Mouse (Mus musculus): ENCODE data around the gene Cd79a. TPM values are rescaled to one million over a fixed set of nuclear protein-coding genes. Genes with fewer than 3 reads are reported as not detected.

Cd79a gene
- 0.13 and 0.32 TPM in 2 replicates for polyA plus RNA-seq (2016; fragmentation: Nextera tagmentation; extraction: Ambion mirVana)

- ATAC-seq (ENCODE audit: low FRiP score, low read depth), result no peak
- no peak within 1 kb of the TSS for H3K9ac ChIP-seq
- H3K36me3 ChIP-seq, result no peaks in the 10 kb centered on the region
- 78% methylated on average over 12 of the region's 12 CpGs for WGBS
- H3K27me3 ChIP-seq (replicated peaks), result no peaks in the 10 kb centered on the region
- H3K27ac ChIP-seq, result no peak within 1 kb of the TSS
- no peaks in the 10 kb centered on the region for H3K4me1 ChIP-seq
- H3K9me3 ChIP-seq, result no peaks in the 10 kb centered on the region
- H3K4me3 ChIP-seq, result no peak within 1 kb of the TSS
- H3K4me2 ChIP-seq (replicated peaks), result no peak within 1 kb of the TSS
Observed at GRCm38 (mm10) chr7:24897224-24897623, at the start of gene Cd79a. TSS of gene Cd79a (plus strand) at chr7:24897381.

GRCm38 (mm10) chr7:24850162-24850561 lies 47.0 kb upstream of the Cd79a start:
- no peak overlapping the region for H3K4me2 ChIP-seq (replicated peaks)
- no peaks in the 10 kb centered on the region for H3K4me1 ChIP-seq
- no peak for ATAC-seq (ENCODE audit: low FRiP score, low read depth)
- H3K27ac ChIP-seq, result no peak overlapping the region
- no peaks in the 10 kb centered on the region for H3K9me3 ChIP-seq
- no peak overlapping the region for H3K9ac ChIP-seq
- H3K4me3 ChIP-seq, result no peak overlapping the region
- H3K36me3 ChIP-seq, result no peaks in the 10 kb centered on the region
- no peaks in the 10 kb centered on the region for H3K27me3 ChIP-seq (replicated peaks)
- WGBS, result 35% methylated on average over 5 of the region's 5 CpGs

- Histone ChIP-seq H3K9me3 (no peaks in the 10 kb centered on the region), H3K27me3 (replicated peaks) (no peaks in the 10 kb centered on the region), H3K4me1 (no peaks in the 10 kb centered on the region), H3K4me2 (replicated peaks) (no peak overlapping the region), H3K36me3 (no peaks in the 10 kb centered on the region), H3K4me3 (no peak overlapping the region), H3K9ac (no peak overlapping the region), H3K27ac (no peak overlapping the region)
- ATAC-seq (ENCODE audit: low FRiP score, low read depth), result no peak
- WGBS, result 40% methylated on average over 6 of the region's 6 CpGs
Observed at GRCm38 (mm10) chr7:24850899-24851303, 46.3 kb upstream of the Cd79a start.

- H3K4me2 ChIP-seq (replicated peaks), result no peak overlapping the region
- H3K4me1 ChIP-seq, result no peaks in the 10 kb centered on the region
- no peaks in the 10 kb centered on the region for H3K36me3 ChIP-seq
- ATAC-seq (ENCODE audit: low FRiP score, low read depth), result no peak
- no peak overlapping the region for H3K27ac ChIP-seq
- no peaks in the 10 kb centered on the region for H3K9me3 ChIP-seq
- H3K27me3 ChIP-seq (replicated peaks), result no peaks in the 10 kb centered on the region
- no peak overlapping the region for H3K4me3 ChIP-seq
- no peak overlapping the region for H3K9ac ChIP-seq
- WGBS, result 83% methylated on average over 5 of the region's 5 CpGs
Observed at GRCm38 (mm10) chr7:24851596-24852325, 45.4 kb upstream of the Cd79a start.

- H3K36me3 ChIP-seq, result no peaks in the 10 kb centered on the region
- H3K9me3 ChIP-seq, result no peaks in the 10 kb centered on the region
- H3K9ac ChIP-seq, result no peak overlapping the region
- H3K27ac ChIP-seq, result no peak overlapping the region
- no peak overlapping the region for H3K4me2 ChIP-seq (replicated peaks)
- WGBS, result 83% methylated on average over 8 of the region's 8 CpGs
- ATAC-seq (ENCODE audit: low FRiP score, low read depth), result no peak
- no peaks in the 10 kb centered on the region for H3K27me3 ChIP-seq (replicated peaks)
- H3K4me3 ChIP-seq, result no peak overlapping the region
- H3K4me1 ChIP-seq, result no peaks in the 10 kb centered on the region
Observed at GRCm38 (mm10) chr7:24852557-24853232, 44.5 kb upstream of the Cd79a start.

GRCm38 (mm10) chr7:24853233-24853563 lies 44.0 kb upstream of the Cd79a start:
- no peak for ATAC-seq (ENCODE audit: low FRiP score, low read depth)
- H3K4me3 ChIP-seq, result no peak overlapping the region
- no peak overlapping the region for H3K4me2 ChIP-seq (replicated peaks)
- no peaks in the 10 kb centered on the region for H3K27me3 ChIP-seq (replicated peaks)
- no peaks in the 10 kb centered on the region for H3K4me1 ChIP-seq
- no peaks in the 10 kb centered on the region for H3K9me3 ChIP-seq
- no peak overlapping the region for H3K9ac ChIP-seq
- H3K36me3 ChIP-seq, result no peaks in the 10 kb centered on the region
- H3K27ac ChIP-seq, result no peak overlapping the region

- no peak overlapping the region for H3K9ac ChIP-seq
- no peak overlapping the region for H3K4me3 ChIP-seq
- H3K4me1 ChIP-seq, result no peaks in the 10 kb centered on the region
- no peak overlapping the region for H3K27ac ChIP-seq
- ATAC-seq (ENCODE audit: low FRiP score, low read depth), result no peak
- no peak overlapping the region for H3K4me2 ChIP-seq (replicated peaks)
- WGBS, result 43% methylated on average over 7 of the region's 7 CpGs
- H3K27me3 ChIP-seq (replicated peaks), result no peaks in the 10 kb centered on the region
- no peaks in the 10 kb centered on the region for H3K36me3 ChIP-seq
- no peaks in the 10 kb centered on the region for H3K9me3 ChIP-seq
Observed at GRCm38 (mm10) chr7:24853695-24854094, 43.5 kb upstream of the Cd79a start.

GRCm38 (mm10) chr7:24856460-24857120 lies 40.6 kb upstream of the Cd79a start:
- 37% methylated on average over 6 of the region's 6 CpGs for WGBS
- ATAC-seq (ENCODE audit: low FRiP score, low read depth), result no peak
- H3K9me3 ChIP-seq, result no peaks in the 10 kb centered on the region

GRCm38 (mm10) chr7:24859234-24859633 lies 37.9 kb upstream of the Cd79a start:
- 66% methylated on average over 5 of the region's 5 CpGs for WGBS
- Histone ChIP-seq H3K4me2 (replicated peaks) (no peak overlapping the region), H3K27ac (no peak overlapping the region), H3K9me3 (no peaks in the 10 kb centered on the region), H3K4me1 (no peaks in the 10 kb centered on the region), H3K27me3 (replicated peaks) (no peaks in the 10 kb centered on the region), H3K4me3 (no peak overlapping the region), H3K36me3 (no peaks in the 10 kb centered on the region), H3K9ac (no peak overlapping the region)
- ATAC-seq (ENCODE audit: low FRiP score, low read depth), result no peak

More at GRCm38 (mm10) chr7:24856460-24857120, 40.6 kb upstream of the Cd79a start:
- H3K4me3 ChIP-seq, result no peak overlapping the region
- no peak overlapping the region for H3K27ac ChIP-seq
- no peaks in the 10 kb centered on the region for H3K4me1 ChIP-seq
- no peaks in the 10 kb centered on the region for H3K27me3 ChIP-seq (replicated peaks)
- H3K36me3 ChIP-seq, result no peaks in the 10 kb centered on the region
- H3K4me2 ChIP-seq (replicated peaks), result no peak overlapping the region
- H3K9ac ChIP-seq, result no peak overlapping the region

GRCm38 (mm10) chr7:24861913-24862312 lies 35.3 kb upstream of the Cd79a start, which contains the start of gene Gm9844:
TSS of gene Gm9844 (plus strand) at chr7:24862213.
- no peak within 1 kb of the TSS for H3K27ac ChIP-seq
- H3K4me2 ChIP-seq (replicated peaks), result no peak within 1 kb of the TSS
- H3K27me3 ChIP-seq (replicated peaks), result no peaks in the 10 kb centered on the region
- H3K4me1 ChIP-seq, result no peaks in the 10 kb centered on the region
- H3K4me3 ChIP-seq, result no peak within 1 kb of the TSS
- H3K9ac ChIP-seq, result no peak within 1 kb of the TSS
- no peak for ATAC-seq (ENCODE audit: low FRiP score, low read depth)
- H3K36me3 ChIP-seq, result no peaks in the 10 kb centered on the region
- 88% methylated on average over 7 of the region's 7 CpGs for WGBS
- no peaks in the 10 kb centered on the region for H3K9me3 ChIP-seq

- Histone ChIP-seq H3K9ac (no peak overlapping the region), H3K27ac (no peak overlapping the region), H3K36me3 (no peaks in the 10 kb centered on the region), H3K4me3 (no peak overlapping the region), H3K4me1 (no peaks in the 10 kb centered on the region), H3K4me2 (replicated peaks) (no peak overlapping the region), H3K9me3 (no peaks in the 10 kb centered on the region), H3K27me3 (replicated peaks) (no peaks in the 10 kb centered on the region)
- no peak for ATAC-seq (ENCODE audit: low FRiP score, low read depth)
- WGBS, result 93% methylated on average over 4 of the region's 4 CpGs
Observed at GRCm38 (mm10) chr7:24862853-24863252, 34.3 kb upstream of the Cd79a start.

- H3K9me3 ChIP-seq, result no peaks in the 10 kb centered on the region
- H3K4me1 ChIP-seq, result no peaks in the 10 kb centered on the region
- no peaks in the 10 kb centered on the region for H3K36me3 ChIP-seq
- H3K4me2 ChIP-seq (replicated peaks), result no peak overlapping the region
- H3K27ac ChIP-seq, result no peak overlapping the region
- H3K4me3 ChIP-seq, result no peak overlapping the region
- no peak overlapping the region for H3K9ac ChIP-seq
- WGBS, result 38% methylated on average over 6 of the region's 6 CpGs
- no peak for ATAC-seq (ENCODE audit: low FRiP score, low read depth)
- no peaks in the 10 kb centered on the region for H3K27me3 ChIP-seq (replicated peaks)
Observed at GRCm38 (mm10) chr7:24864156-24864555, 33.0 kb upstream of the Cd79a start.

Measured in neural tube, embryonic 12.5 days (tissue).